Mouse (Mus musculus) liver, adult 2 months (tissue): ENCODE results near the gene Sdr9c7.

Experiments used
- CTCF ChIP-seq: fragments of 200-500 bp; IDR thresholded peaks from 2 replicates; pipeline ENCODE4 v1.5.1; 2011; ENCODE audit warnings: low read depth, low read length, control low read depth
- POLR2A ChIP-seq: fragments of 200-500 bp; IDR thresholded peaks from 2 replicates; pipeline ENCODE4 v1.6.1; 2011; ENCODE audit warnings: low read length, control low read depth; ENCODE audit not compliant: insufficient read depth; ENCODE audit errors: extremely low read depth

- no peak for TF ChIP-seq CTCF
- 0 out of 2 replicates have a peak, but pooled peaks have one; percentile 20 for TF ChIP-seq POLR2A
These were observed 9.7 kb upstream of the Sdr9c7 start, which contains the start of gene Rdh7 for GRCm38 (mm10) chr10:127888605-127889004.
